In the genomic region with DNA sequence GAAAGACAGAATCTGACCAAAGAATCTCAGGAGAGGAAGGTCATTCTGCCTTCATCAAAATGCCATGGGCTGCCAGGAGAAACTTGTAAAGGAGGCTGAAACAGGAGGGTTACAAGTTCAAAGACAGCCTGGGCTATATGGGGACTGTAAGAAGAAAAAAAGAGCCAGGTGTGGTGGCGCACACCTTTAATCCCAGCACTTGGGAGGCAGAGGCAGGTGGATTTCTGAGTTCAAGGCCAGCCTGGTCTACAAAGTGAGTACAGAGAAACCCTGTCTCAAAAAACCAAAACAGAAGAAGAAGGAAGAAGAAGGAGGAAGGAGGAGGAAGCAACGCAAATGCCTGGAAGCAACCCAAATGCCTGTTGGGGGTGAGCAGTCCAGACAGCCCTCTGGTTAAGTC, we compare ENCODE assay signal across 8 mouse cellular contexts. TPM values are rescaled to one million over a fixed set of nuclear protein-coding genes. Genes with fewer than 3 reads are reported as not detected.
DNase-seq lines count a peak whose midpoint lies in the region; ATAC-seq and TF ChIP-seq lines count a peak whose summit lies in the region.

A gene (plus strand): TSS at position 301 of the 400 bp plus-strand sequence.

- H3K4me1 ChIP-seq in lung, embryonic 16.5 days (replicated peaks; ENCODE audit: control insufficient read depth, insufficient read depth, low read length), result 0 out of 2 replicates have a peak, but pooled peaks cover 3% of the 10 kb centered on the region
- peaks cover 8% of the 10 kb centered on the region; the same call in 1 of the 2 replicates for H3K4me1 ChIP-seq in limb, embryonic 13.5 days
- peaks cover 7% of the 10 kb centered on the region; the same call in 1 of the 2 replicates for H3K4me1 ChIP-seq in small intestine, adult 2 months (ENCODE audit: control insufficient read depth, insufficient read depth, insufficient read length, low read length)

- H3K36me3 ChIP-seq in lung, embryonic 16.5 days (ENCODE audit: control insufficient read depth, insufficient read depth, low read length), result no peaks in the 10 kb centered on the region
- H3K36me3 ChIP-seq in limb, embryonic 13.5 days, result no peaks in the 10 kb centered on the region
- H3K36me3 ChIP-seq in small intestine, adult 2 months (ENCODE audit: control insufficient read depth, insufficient read depth, low read length), result no peaks in the 10 kb centered on the region

- peak within 1 kb of the TSS; percentile 71 for H3K4me2 ChIP-seq in lung, embryonic 16.5 days (ENCODE audit: low read depth, low read length)
- peak within 1 kb of the TSS; percentile 92 for H3K4me2 ChIP-seq in limb, embryonic 13.5 days (replicated peaks)

- no peak for ATAC-seq in lung, embryonic 16.5 days (ENCODE audit: low read depth)
- no peak for ATAC-seq in erythroblast, adult 5-6 weeks (replicated peaks; ENCODE audit: low FRiP score, poor library complexity, severe bottlenecking)
- no peak for ATAC-seq in limb, embryonic 13.5 days (ENCODE audit: low FRiP score, low read depth)

- peak within 1 kb of the TSS; percentile 65 for H3K4me3 ChIP-seq in lung, embryonic 16.5 days (ENCODE audit: low read length)
- peak within 1 kb of the TSS; percentile 53 for H3K4me3 ChIP-seq in limb, embryonic 13.5 days
- peak within 1 kb of the TSS; percentile 78 for H3K4me3 ChIP-seq in small intestine, adult 2 months (ENCODE audit: low read depth, low read length)

- no peak for DNase-seq in lung, postnatal 14 days
- DNase-seq in heart, postnatal 25 days (ENCODE audit: low spot score), result no peak
- DNase-seq in adipocyte (ENCODE audit: low spot score), result no peak
- DNase-seq in right cerebral cortex, adult 2 months (ENCODE audit: low spot score in 2 of 2), result no peak

- no peak for TF ChIP-seq POLR2A in small intestine, adult 2 months (IDR thresholded peaks at IDR 0.05; ENCODE audit: low read depth, low read length)

- peak within 1 kb of the TSS; percentile 83 for H3K9ac ChIP-seq in lung, embryonic 16.5 days (ENCODE audit: low read length)
- H3K9ac ChIP-seq in limb, embryonic 13.5 days, result peak within 1 kb of the TSS; percentile 69

- peak within 1 kb of the TSS; percentile 81 for H3K27ac ChIP-seq in lung, embryonic 16.5 days (ENCODE audit: low read length)
- no peak within 1 kb of the TSS for H3K27ac ChIP-seq in limb, embryonic 13.5 days
- peak within 1 kb of the TSS; percentile 76 for H3K27ac ChIP-seq in small intestine, adult 2 months (ENCODE audit: insufficient read depth, low read depth, low read length)

- intact Hi-C loops in heart, postnatal 25 days (cut with DNase I), result no loop called here

- WGBS in lung, embryonic 16.5 days, result 63% methylated on average over 2 of the region's 2 CpGs
- 66% methylated on average over 2 of the region's 2 CpGs for WGBS in limb, embryonic 13.5 days
- WGBS in small intestine, adult 2 months, result 62% methylated on average over 2 of the region's 2 CpGs

- TF ChIP-seq CTCF in small intestine, adult 2 months (IDR thresholded peaks at IDR 0.05; ENCODE audit: extremely low read depth, insufficient read length, insufficient replicate concordance, low read depth, low read length), result no peak

- H3K9me3 ChIP-seq in lung, embryonic 16.5 days (ENCODE audit: control insufficient read depth, low read length), result no peaks in the 10 kb centered on the region
- no peaks in the 10 kb centered on the region for H3K9me3 ChIP-seq in limb, embryonic 13.5 days

- no peaks in the 10 kb centered on the region for H3K27me3 ChIP-seq in lung, embryonic 16.5 days (ENCODE audit: control insufficient read depth, insufficient read depth, low read depth, low read length)
- H3K27me3 ChIP-seq in limb, embryonic 13.5 days, result no peaks in the 10 kb centered on the region
- no peaks in the 10 kb centered on the region for H3K27me3 ChIP-seq in small intestine, adult 2 months (ENCODE audit: control insufficient read depth, insufficient read depth, low read length)

RNA-seq across cellular contexts. Expression of the gene that starts here (rescaled TPM):
- 831 and 1,077 TPM in 2 replicates for polyA plus RNA-seq in lung, embryonic 16.5 days (2015; fragmentation: Nextera tagmentation; extraction: Ambion mirVana)
- 61.0 and 131 TPM in 2 replicates for total RNA-seq in erythroblast, adult 5-6 weeks (2015; ENCODE audit: low replicate concordance)
- 25.6 and 30.1 TPM in 2 replicates for total RNA-seq in erythroblast, adult 5-6 weeks (2017; ENCODE audit: low replicate concordance)
- 10 to 100 TPM; 53.8 to 57.4 TPM for total RNA-seq in heart, postnatal 25 days (2021)
- polyA plus RNA-seq in limb, embryonic 13.5 days (2015; fragmentation: Nextera tagmentation; extraction: Ambion mirVana), result 18.7 and 21.5 TPM in 2 replicates
- polyA plus RNA-seq in small intestine, adult 2 months (2012; rRNA removed), result 24.9 and 33.8 TPM in 2 replicates

Comparison
In these comparisons a context has a peak if more than half of its experiments do, and no peak if none do; other contexts are left out.
1. RNA of the gene that starts here (polyA plus RNA-seq): 831 to 1,077 TPM in lung, embryonic 16.5 days; 24.9 to 33.8 TPM in small intestine, adult 2 months and 18.7 to 21.5 TPM in limb, embryonic 13.5 days; every median in the first group is over 10 times any median in the second.
2. Peak in every context shown above with its lines, with median percentiles within 50 percentile points of each other: H3K4me3 ChIP-seq.